Mouse (Mus musculus) intestine, embryonic 14.5 days (tissue): ENCODE data around the gene Vnn3. TPM values are rescaled to one million over a fixed set of nuclear protein-coding genes. Genes with fewer than 3 reads are reported as not detected.

Experiments
- ATAC-seq: fragments of 200-750 bp; cut with Nextera tagmentation; replicated peaks from 2 replicates; pipeline ENCODE4 v1.8.0; 2017; ENCODE audit warnings: low read depth, moderate number of reproducible peaks, moderate TSS enrichment, moderate library complexity; ENCODE audit not compliant: low FRiP score, low TSS enrichment
- DNase-seq: peaks from one replicate; pipeline ENCODE4 v3.0.0-alpha.2; 2018; ENCODE audit warnings: low spot score
- H3K27ac ChIP-seq: fragments of 300-500 bp; sonication (generic); 2 replicates; pipeline ENCODE4 v1.5.1; 2014; ENCODE audit warnings: low read depth, mild to moderate bottlenecking, control low read depth
- H3K27me3 ChIP-seq: fragments of 300-500 bp; sonication (generic); replicated peaks from 2 replicates; pipeline ENCODE4 v1.6.1; 2014; ENCODE audit warnings: low read length, control low read depth; ENCODE audit not compliant: control insufficient read depth, insufficient read depth
- H3K36me3 ChIP-seq: fragments of 300-500 bp; sonication (generic); 2 replicates; pipeline ENCODE4 v1.6.1; 2014; ENCODE audit warnings: low read length, control low read depth; ENCODE audit not compliant: control insufficient read depth, insufficient read depth
- H3K4me1 ChIP-seq: fragments of 300-500 bp; sonication (generic); replicated peaks from 2 replicates; pipeline ENCODE4 v1.6.1; 2014; ENCODE audit warnings: low read length, control low read depth, mixed read lengths; ENCODE audit not compliant: control insufficient read depth, insufficient read depth
- H3K4me2 ChIP-seq: fragments of 300-500 bp; sonication (generic); 2 replicates; pipeline ENCODE4 v1.6.1; 2014; ENCODE audit warnings: low read length
- H3K4me3 ChIP-seq: fragments of 300-500 bp; sonication (generic); 2 replicates; pipeline ENCODE4 v1.5.1; 2014; ENCODE audit warnings: low read depth, low read length, control low read depth, mixed read lengths
- H3K9ac ChIP-seq: fragments of 300-500 bp; sonication (generic); 2 replicates; pipeline ENCODE4 v1.6.1; 2014; ENCODE audit warnings: mild to moderate bottlenecking, low read length
- H3K9me3 ChIP-seq: fragments of 300-500 bp; sonication (generic); 2 replicates; pipeline ENCODE4 v1.6.1; 2016; ENCODE audit warnings: low read length, control low read depth; ENCODE audit not compliant: control insufficient read depth
- WGBS: fragments of 180-500 bp; shearing (Covaris S2); extraction: QIAGEN DNeasy Blood & Tissue Kit; methylation state at CpG from one replicate; pipeline ENCODE4 v1.1.7; 2014; 5-methylcytosine and 5-hydroxymethylcytosine counted together
- polyA plus RNA-seq: library from polyadenylated mRNA; unstranded; fragments of >200 nt; fragmentation: Nextera tagmentation; extraction: Ambion mirVana; gene quantifications from 2 replicates; pipeline ENCODE4 v1.2.1, GENCODE M21; 2014

Gene Vnn3
- 0.12 TPM in 1 of 2 replicates, not detected in the other for polyA plus RNA-seq

DNA sequence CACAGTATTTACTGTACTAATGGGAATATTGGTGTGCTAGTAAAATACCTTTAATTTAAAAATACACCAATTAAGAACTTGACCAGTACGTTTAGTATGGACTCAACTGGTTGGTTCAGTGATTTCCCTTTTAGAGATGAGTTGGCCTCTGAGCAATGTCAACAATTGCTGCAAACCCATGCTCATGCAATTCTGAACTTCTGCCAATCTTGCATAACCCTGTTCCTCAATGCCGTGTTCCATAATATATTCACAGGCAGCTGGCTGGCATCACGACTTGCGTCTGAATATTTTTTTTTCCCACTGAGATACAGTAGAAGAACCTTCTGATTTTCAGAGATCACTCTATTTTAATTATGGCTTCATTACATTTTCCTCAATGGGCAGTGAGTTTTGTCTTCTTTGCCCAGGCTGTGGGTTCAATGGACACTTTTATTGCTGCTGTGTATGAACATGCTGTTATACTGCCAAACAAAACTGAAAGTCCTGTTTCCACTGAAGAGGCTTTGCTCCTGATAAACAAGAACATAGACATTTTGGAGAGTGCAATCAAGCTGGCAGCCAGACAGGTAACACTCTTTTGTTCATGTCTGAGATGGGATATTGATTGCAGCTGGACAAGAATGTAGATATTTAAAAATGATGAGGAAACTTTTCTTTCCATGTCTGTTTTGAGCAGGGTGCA lies at the start of gene Vnn3:
Gene Vnn3 (plus strand): TSS at position 235 of the 685 bp plus-strand sequence.
- H3K4me2 ChIP-seq: no peak within 1 kb of the TSS
- no peak for DNase-seq
- no peaks in the 10 kb centered on the region for H3K9me3 ChIP-seq
- H3K4me3 ChIP-seq: no peak within 1 kb of the TSS
- no peak for ATAC-seq
- no peak within 1 kb of the TSS for H3K9ac ChIP-seq
- H3K27me3 ChIP-seq: no peaks in the 10 kb centered on the region
- no peaks in the 10 kb centered on the region for H3K4me1 ChIP-seq
- no peak within 1 kb of the TSS for H3K27ac ChIP-seq
- no peaks in the 10 kb centered on the region for H3K36me3 ChIP-seq
- 86% methylated on average over 4 of the region's 4 CpGs for WGBS

DNA sequence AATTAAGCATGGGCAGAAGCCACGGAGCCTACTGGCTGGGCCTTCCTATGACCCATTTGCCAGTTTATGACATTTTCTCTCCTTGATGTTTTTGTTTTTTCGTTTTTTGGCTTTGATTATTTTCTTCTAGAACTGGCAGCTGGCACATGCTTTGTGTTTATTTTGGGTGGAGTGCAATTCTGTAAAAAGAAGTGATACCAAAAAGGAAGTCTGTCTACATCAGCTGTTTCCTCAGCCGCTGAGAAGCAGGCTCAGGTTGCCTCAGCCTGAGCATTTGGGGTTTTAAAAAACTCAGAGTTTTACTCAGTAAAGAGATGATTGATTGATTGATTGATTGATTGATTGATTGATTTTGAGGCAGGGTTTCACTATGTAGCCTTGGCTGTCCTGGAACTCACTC lies 48.4 kb upstream of the Vnn3 start:
- Histone ChIP-seq H3K27me3 (no peaks in the 10 kb centered on the region), H3K4me1 (0 out of 2 replicates have a peak, but pooled peaks cover 5% of the 10 kb centered on the region), H3K9ac (no peak overlapping the region), H3K4me2 (no peak overlapping the region), H3K36me3 (peaks cover 26% of the 10 kb centered on the region), H3K4me3 (no peak overlapping the region), H3K9me3 (no peaks in the 10 kb centered on the region), H3K27ac (no peak overlapping the region)
- DNase-seq: no peak
- WGBS: 66% methylated on average over 3 of the region's 3 CpGs
- ATAC-seq: no peak

DNA sequence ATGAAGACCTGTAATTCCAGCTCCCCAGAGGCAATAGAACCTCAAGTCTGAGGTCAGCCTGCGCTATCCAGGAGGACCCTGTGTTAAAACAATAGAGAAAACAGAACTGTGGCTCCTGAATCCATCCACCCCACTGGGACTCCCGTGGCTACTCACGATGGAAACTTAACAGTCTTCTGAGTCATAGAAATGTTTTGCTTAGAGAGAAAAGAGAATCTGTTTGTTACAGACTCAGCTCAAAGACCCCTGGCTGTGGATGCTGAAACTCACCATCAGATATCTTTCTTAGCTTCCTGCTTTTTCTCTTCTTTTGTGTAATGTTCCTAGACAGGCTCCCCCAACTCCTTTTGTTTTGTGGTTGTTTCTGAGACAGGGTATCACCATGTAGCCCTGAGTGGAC lies 46.6 kb upstream of the Vnn3 start:
- WGBS: 92% methylated on average over 3 of the region's 3 CpGs

DNA sequence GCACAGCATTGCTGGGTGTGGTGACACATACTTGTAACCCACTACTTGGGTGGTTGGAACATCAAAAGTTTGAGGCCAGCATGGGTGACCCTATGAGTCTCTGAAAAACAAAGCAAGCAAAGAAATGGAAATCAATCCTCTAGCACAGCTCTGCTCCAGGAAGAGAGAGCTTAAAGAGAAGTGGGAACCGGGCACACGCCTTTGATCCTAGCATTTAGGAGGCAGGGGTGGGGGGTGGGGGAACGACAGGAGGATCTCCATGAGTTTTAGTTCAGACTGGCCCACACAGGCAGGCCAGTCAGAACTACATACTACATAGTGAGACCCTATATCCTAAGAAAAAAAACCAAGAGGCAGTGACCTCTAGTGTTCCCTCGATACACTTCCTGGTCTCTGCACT lies 45.1 kb upstream of the Vnn3 start:
- no peak overlapping the region for H3K27ac ChIP-seq
- no peak overlapping the region for H3K4me2 ChIP-seq
- H3K4me3 ChIP-seq: no peak overlapping the region
- H3K9ac ChIP-seq: no peak overlapping the region
- H3K36me3 ChIP-seq: peaks cover 30% of the 10 kb centered on the region
- DNase-seq (no peak), ATAC-seq (no peak)
- H3K4me1 ChIP-seq: no peaks in the 10 kb centered on the region
- 51% methylated on average over 4 of the region's 4 CpGs for WGBS
- H3K9me3 ChIP-seq: no peaks in the 10 kb centered on the region
- no peaks in the 10 kb centered on the region for H3K27me3 ChIP-seq

More for the DNA sequence above, 46.6 kb upstream of the Vnn3 start:
- H3K4me1 ChIP-seq: 0 out of 2 replicates have a peak, but pooled peaks cover 4% of the 10 kb centered on the region
- DNase-seq (no peak), ATAC-seq (no peak)
- peaks cover 30% of the 10 kb centered on the region for H3K36me3 ChIP-seq
- H3K27me3 ChIP-seq: no peaks in the 10 kb centered on the region
- no peaks in the 10 kb centered on the region for H3K9me3 ChIP-seq
- no peak overlapping the region for H3K4me3 ChIP-seq
- H3K9ac ChIP-seq: no peak overlapping the region
- H3K27ac ChIP-seq: no peak overlapping the region
- H3K4me2 ChIP-seq: no peak overlapping the region

DNA sequence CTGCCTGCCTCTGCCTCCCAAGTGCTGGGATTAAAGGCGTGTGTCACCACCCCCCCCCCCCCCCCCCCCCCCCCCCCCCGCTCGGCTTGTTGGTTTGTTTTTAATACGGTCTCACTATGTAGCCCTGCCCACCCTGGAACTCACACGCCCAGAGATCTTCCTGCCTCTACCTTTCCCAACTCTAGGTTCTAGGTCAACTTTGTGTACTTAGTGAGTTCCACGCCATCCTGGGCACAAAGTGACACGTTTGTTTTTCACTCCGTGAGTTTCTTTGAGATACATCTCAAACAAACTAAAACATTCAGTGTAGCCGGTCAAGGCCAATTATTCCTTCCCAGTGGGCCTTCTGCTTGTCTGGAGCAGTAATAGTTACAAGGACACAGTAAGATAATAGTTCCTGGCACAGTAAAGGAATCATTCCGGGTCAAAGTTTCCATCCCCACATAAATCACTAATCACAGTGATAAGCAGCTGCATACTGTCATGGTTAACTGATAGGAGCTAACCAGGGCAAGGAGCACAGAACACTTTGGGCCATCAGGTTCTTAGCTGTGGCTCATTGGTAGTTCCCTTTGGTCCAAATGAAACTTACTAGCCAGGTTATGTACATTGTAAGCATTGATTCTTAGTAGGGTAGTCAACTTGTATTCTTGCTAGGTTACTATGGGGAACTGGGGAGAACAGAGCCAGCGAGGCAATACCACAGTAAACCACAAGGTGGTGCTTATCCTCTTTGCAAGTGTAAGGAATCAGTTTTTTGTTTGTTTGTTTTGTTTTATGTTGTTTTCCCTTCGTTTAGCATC lies 39.4 kb upstream of the Vnn3 start:
- H3K27me3 ChIP-seq: no peaks in the 10 kb centered on the region
- peak; percentile 86 for DNase-seq
- H3K4me2 ChIP-seq: no peak overlapping the region
- no peaks in the 10 kb centered on the region for H3K4me1 ChIP-seq
- H3K27ac ChIP-seq: no peak overlapping the region
- ATAC-seq: 0 out of 2 replicates have a peak, but pooled peaks have one; percentile 19
- H3K9ac ChIP-seq: no peak overlapping the region
- H3K4me3 ChIP-seq: no peak overlapping the region
- 71% methylated on average over 9 of the region's 12 CpGs for WGBS
- no peaks in the 10 kb centered on the region for H3K9me3 ChIP-seq
- H3K36me3 ChIP-seq: peaks cover 9% of the 10 kb centered on the region; the same call in 1 of the 2 replicates

DNA sequence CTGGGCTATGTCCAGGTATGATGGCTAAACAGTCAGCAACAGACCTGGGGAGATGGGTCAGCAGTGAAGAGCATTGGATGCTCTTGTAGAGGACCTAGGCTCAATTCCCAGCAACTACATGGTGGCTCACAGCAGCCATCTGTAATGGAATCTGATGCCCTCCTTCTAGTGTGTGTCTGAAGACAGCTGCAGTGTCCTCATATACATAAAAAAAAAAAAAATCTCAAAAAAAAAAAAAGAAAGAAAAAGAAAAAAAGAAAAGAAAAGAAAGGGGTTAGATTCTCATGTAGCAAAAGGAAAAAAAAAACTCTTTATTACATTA lies 38.9 kb upstream of the Vnn3 start:
- Histone ChIP-seq H3K9ac (no peak overlapping the region), H3K4me1 (no peaks in the 10 kb centered on the region), H3K36me3 (peaks cover 9% of the 10 kb centered on the region; the same call in 1 of the 2 replicates), H3K4me2 (no peak overlapping the region), H3K9me3 (no peaks in the 10 kb centered on the region), H3K27ac (no peak overlapping the region), H3K4me3 (no peak overlapping the region), H3K27me3 (no peaks in the 10 kb centered on the region)
- ATAC-seq: no peak
- DNase-seq: no peak

DNA sequence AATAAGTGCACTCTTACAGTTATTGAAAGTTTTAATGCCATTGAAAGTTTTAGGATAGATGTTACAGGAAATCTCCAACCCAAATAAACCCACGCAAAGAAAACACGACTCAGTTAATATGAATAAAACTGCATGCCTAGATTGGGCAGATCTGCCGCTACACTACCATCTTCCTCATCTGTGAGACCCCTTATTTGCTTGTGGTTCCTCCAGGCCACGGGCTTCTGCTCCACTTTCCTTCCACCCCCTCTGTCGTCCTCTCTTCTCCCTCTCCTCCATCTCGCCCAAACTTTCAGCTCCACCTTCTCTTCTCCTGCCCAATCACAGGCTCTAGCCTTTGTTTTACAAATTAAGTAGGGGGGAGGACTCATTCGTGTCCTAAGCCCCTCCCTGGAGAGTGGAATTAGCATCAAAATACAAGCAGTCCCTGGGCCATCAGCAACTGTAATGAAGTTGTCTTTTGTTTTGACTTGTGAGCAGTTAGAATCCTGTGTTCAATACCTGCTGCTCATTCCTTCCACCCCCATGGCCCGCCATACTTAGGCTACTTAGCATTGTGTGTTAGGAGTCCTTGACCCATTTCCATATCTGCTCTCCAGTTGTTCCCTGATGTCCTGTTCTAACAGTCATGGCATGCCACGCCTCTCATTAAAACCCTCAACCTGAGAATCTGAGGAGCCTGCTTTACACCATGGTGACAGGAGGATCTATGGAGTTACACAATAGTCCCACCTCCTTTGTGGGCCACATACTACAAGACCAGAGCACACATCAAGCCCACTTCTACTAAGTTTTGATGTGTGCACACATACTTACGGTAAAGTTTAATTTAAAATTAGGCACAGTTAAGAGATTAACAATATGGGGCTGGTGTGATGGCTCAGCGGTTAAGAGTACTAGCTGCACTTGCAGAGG lies 38.2 kb upstream of the Vnn3 start:
- Histone ChIP-seq H3K4me2 (no peak overlapping the region), H3K36me3 (peaks cover 7% of the 10 kb centered on the region; the same call in 1 of the 2 replicates), H3K9me3 (no peaks in the 10 kb centered on the region), H3K9ac (no peak overlapping the region), H3K4me3 (no peak overlapping the region), H3K4me1 (no peaks in the 10 kb centered on the region), H3K27ac (no peak overlapping the region), H3K27me3 (no peaks in the 10 kb centered on the region)
- DNase-seq: no peak
- 68% methylated on average over 11 of the region's 11 CpGs for WGBS
- ATAC-seq: no peak

DNA sequence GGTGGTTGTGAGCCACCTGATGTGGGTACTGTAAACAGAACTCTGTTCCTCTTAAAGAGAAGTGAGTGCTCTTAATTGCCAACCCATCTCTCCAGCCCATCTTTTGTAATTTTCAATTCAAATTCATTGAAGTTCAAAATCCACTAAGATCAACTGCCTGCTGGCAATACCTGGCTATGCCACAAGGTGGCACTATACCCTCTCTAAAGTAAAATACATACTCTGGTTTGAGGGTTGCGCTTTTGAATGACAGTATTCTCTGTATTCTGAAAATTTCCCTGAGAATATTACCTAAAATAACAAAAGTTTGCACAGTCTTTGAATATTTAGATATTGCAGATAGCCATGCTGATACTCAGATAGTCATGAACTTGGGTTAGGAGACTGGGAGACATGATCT lies 36.1 kb upstream of the Vnn3 start:
- ATAC-seq: 0 out of 2 replicates have a peak, but pooled peaks have one; percentile 15
- 48% methylated on average over 1 of the region's 1 CpGs for WGBS
- H3K9ac ChIP-seq: no peak overlapping the region
- H3K36me3 ChIP-seq: peaks cover 22% of the 10 kb centered on the region
- peak; percentile 90 for DNase-seq
- H3K4me1 ChIP-seq: no peaks in the 10 kb centered on the region
- no peak overlapping the region for H3K27ac ChIP-seq
- H3K27me3 ChIP-seq: no peaks in the 10 kb centered on the region
- no peak overlapping the region for H3K4me2 ChIP-seq
- no peak overlapping the region for H3K4me3 ChIP-seq
- no peaks in the 10 kb centered on the region for H3K9me3 ChIP-seq
